Mouse (Mus musculus) bone marrow, adult 2 months (tissue): ENCODE data around the gene Pate3. TPM values are rescaled to one million over a fixed set of nuclear protein-coding genes. Genes with fewer than 3 reads are reported as not detected.
"Not testable (repeated sequence)": the region's sequence is repeated elsewhere in the genome, so short reads cannot be mapped to it uniquely, and the experiment has no call there.

ENCODE experiments used
- H3K27ac ChIP-seq: fragments of 200-500 bp; 2 replicates; pipeline ENCODE4 v1.5.1; 2012; ENCODE audit warnings: low read depth, mild to moderate bottlenecking, control low read depth, inconsistent platforms, low read length; ENCODE audit not compliant: control insufficient read depth, poor library complexity, insufficient read depth
- H3K4me1 ChIP-seq: fragments of 200-500 bp; 2 replicates; pipeline ENCODE4 v1.6.1; 2011; ENCODE audit warnings: low read length; ENCODE audit not compliant: control insufficient read depth, insufficient read depth
- H3K4me3 ChIP-seq: fragments of 200-500 bp; replicated peaks from 2 replicates; pipeline ENCODE3; 2011; ENCODE audit warnings: mild to moderate bottlenecking, low read depth, low read length, control low read depth; ENCODE audit not compliant: control insufficient read depth
- CTCF ChIP-seq: fragments of 200-500 bp; IDR thresholded peaks from 2 replicates; pipeline ENCODE4 v1.5.1; 2011; ENCODE audit warnings: low read length, control low read depth; ENCODE audit not compliant: control insufficient read depth, insufficient read depth
- POLR2A ChIP-seq: fragments of 200-500 bp; IDR thresholded peaks from 2 replicates; pipeline ENCODE4 v1.6.1; 2011; ENCODE audit warnings: low read depth, mild to moderate bottlenecking, control low read depth, low read length, borderline replicate concordance; ENCODE audit not compliant: control insufficient read depth
- WGBS: fragments of 180-500 bp; shearing (Covaris S2); methylation state at CpG from one replicate; pipeline ENCODE4 v1.1.7; 2018; 5-methylcytosine and 5-hydroxymethylcytosine counted together
- polyA plus RNA-seq: library from polyadenylated mRNA; stranded (reverse); fragments of >200 nt; gene quantifications from 2 replicates; pipeline ENCODE4 v1.2.4, GENCODE M21; 2011; ENCODE audit warnings: low replicate concordance; ENCODE audit not compliant: missing spikeins, insufficient read depth, insufficient read length

The Pate3 gene
- not detected in 2 replicates for polyA plus RNA-seq

GRCm38 (mm10) chr9:35648102-35648501, at the start of gene Pate3:
Gene Pate3 (minus strand): TSS chr9:35648202.
- TF ChIP-seq CTCF (no peak), POLR2A (no peak)
- WGBS, result 56% methylated on average over 1 of the region's 1 CpGs
- Histone ChIP-seq H3K4me1 (no peaks in the 10 kb centered on the region), H3K4me3 (no peak within 1 kb of the TSS), H3K27ac (no peak within 1 kb of the TSS)

- Histone ChIP-seq H3K27ac (no peak overlapping the region), H3K4me1 (no peaks in the 10 kb centered on the region), H3K4me3 (no peak overlapping the region)
- no peak for TF ChIP-seq CTCF
- no peak for TF ChIP-seq POLR2A
These were observed 43.9 kb upstream of the Pate3 start for GRCm38 (mm10) chr9:35691924-35692323.

GRCm38 (mm10) chr9:35687013-35687412, 39.0 kb upstream of the Pate3 start, which contains the start of gene Pate1:
Gene Pate1 (minus strand): TSS chr9:35687390.
- WGBS, result 37% methylated on average over 1 of the region's 1 CpGs

DNA sequence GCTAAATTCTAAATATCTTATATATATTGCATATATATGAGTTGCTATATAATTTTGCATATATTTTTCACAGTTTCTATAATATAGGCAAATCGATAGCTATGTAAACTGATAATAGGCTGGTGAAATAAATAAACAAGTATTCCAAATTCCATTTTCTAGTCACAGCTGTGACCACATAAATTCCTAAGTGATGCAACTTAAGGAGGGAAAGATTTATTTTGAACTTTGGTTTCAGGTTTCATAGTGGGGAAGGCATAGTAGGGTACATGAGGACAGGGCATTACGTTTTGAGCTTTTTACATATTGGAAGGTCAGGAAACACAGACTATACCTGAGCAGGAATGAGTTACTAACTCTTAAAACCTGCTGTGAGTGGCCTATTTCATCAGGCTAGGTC, 25.6 kb upstream of the Pate3 start:
- 70% methylated on average over 2 of the region's 2 CpGs for WGBS
- TF ChIP-seq CTCF, result no peak
- no peak for TF ChIP-seq POLR2A
- Histone ChIP-seq H3K27ac (no peak overlapping the region), H3K4me1 (no peaks in the 10 kb centered on the region), H3K4me3 (no peak overlapping the region)

More at GRCm38 (mm10) chr9:35687013-35687412, 39.0 kb upstream of the Pate3 start, which contains the start of gene Pate1:
- H3K4me1 ChIP-seq, result no peaks in the 10 kb centered on the region
- no peak for TF ChIP-seq CTCF
- no peak for TF ChIP-seq POLR2A
- no peak within 1 kb of the TSS for H3K4me3 ChIP-seq
- H3K27ac ChIP-seq, result no peak within 1 kb of the TSS

- Histone ChIP-seq H3K4me3 (no peak overlapping the region), H3K27ac (no peak overlapping the region), H3K4me1 (no peaks in the 10 kb centered on the region)
- TF ChIP-seq POLR2A, result no peak
- TF ChIP-seq CTCF, result no peak
- 81% methylated on average over 1 of the region's 1 CpGs for WGBS
These were observed 15.0 kb downstream of the Pate3 start for GRCm38 (mm10) chr9:35632981-35633380.

- not testable (repeated sequence) for H3K27ac ChIP-seq, H3K4me1 ChIP-seq
- WGBS, result 56% methylated on average over 2 of the region's 2 CpGs
These were observed 31.2 kb downstream of the Pate3 start for GRCm38 (mm10) chr9:35616784-35617183.

GRCm38 (mm10) chr9:35614005-35614404, 34.0 kb downstream of the Pate3 start:
- no peak overlapping the region for H3K4me3 ChIP-seq
- WGBS, result 26% methylated on average over 2 of the region's 2 CpGs
- H3K4me1 ChIP-seq, result no peaks in the 10 kb centered on the region
- H3K27ac ChIP-seq, result no peak overlapping the region
- TF ChIP-seq POLR2A (no peak), CTCF (no peak)

More at GRCm38 (mm10) chr9:35616784-35617183, 31.2 kb downstream of the Pate3 start:
- H3K4me3 ChIP-seq, result not testable (repeated sequence)

GRCm38 (mm10) chr9:35611841-35612240, 36.2 kb downstream of the Pate3 start, which contains the start of gene Pate4:
Gene Pate4 (minus strand): TSS chr9:35611941.
- H3K27ac ChIP-seq, result no peak within 1 kb of the TSS
- H3K4me3 ChIP-seq, result no peak within 1 kb of the TSS
- no peak for TF ChIP-seq POLR2A
- H3K4me1 ChIP-seq, result no peaks in the 10 kb centered on the region
- WGBS, result 70% methylated on average over 1 of the region's 1 CpGs
